Mouse (Mus musculus) hindbrain, embryonic 14.5 days (tissue): ENCODE measurements at regions not wholly inside any gene's neighbourhood (a gene's known extent, or its start where the extent isn't known, plus 50 kb on each side); places are given as distances from the start of the nearest gene placed in this dataset.

ENCODE experiments used
- ATAC-seq: fragments of 200-750 bp; cut with Nextera tagmentation; 2 replicates; pipeline ENCODE4 v1.8.0; 2017; ENCODE audit warnings: moderate number of reproducible peaks, mild to moderate bottlenecking, moderate TSS enrichment, moderate library complexity; ENCODE audit not compliant: low FRiP score
- DNase-seq: peaks from one replicate; pipeline ENCODE4 v3.0.0-alpha.2; 2015; ENCODE audit warnings: low spot score
- H3K27ac ChIP-seq: fragments of 300-500 bp; sonication (generic); 2 replicates; pipeline ENCODE4 v1.5.1; 2014; ENCODE audit warnings: mild to moderate bottlenecking, moderate library complexity
- H3K27me3 ChIP-seq: fragments of 300-500 bp; sonication (generic); 2 replicates; pipeline ENCODE4 v1.6.1; 2014; ENCODE audit warnings: mild to moderate bottlenecking, low read length, mixed read lengths; ENCODE audit not compliant: control insufficient read depth, insufficient read depth
- H3K36me3 ChIP-seq: fragments of 300-500 bp; sonication (generic); replicated peaks from 2 replicates; pipeline ENCODE4 v1.6.1; 2014; ENCODE audit not compliant: control insufficient read depth, insufficient read depth
- H3K4me1 ChIP-seq: fragments of 300-500 bp; sonication (generic); replicated peaks from 2 replicates; pipeline ENCODE4 v1.6.1; 2014; ENCODE audit warnings: antibody characterized with exemption, low read length, mixed read lengths; ENCODE audit not compliant: control insufficient read depth, insufficient read depth
- H3K4me2 ChIP-seq: fragments of 300-500 bp; sonication (generic); replicated peaks from 2 replicates; pipeline ENCODE4 v1.6.1; 2014; ENCODE audit warnings: mild to moderate bottlenecking, moderate library complexity
- H3K4me3 ChIP-seq: fragments of 300-500 bp; sonication (generic); replicated peaks from 2 replicates; pipeline ENCODE4 v1.5.1; 2014; ENCODE audit warnings: mild to moderate bottlenecking, low read length
- H3K9ac ChIP-seq: fragments of 300-500 bp; sonication (generic); 2 replicates; pipeline ENCODE4 v1.6.1; 2014
- H3K9me3 ChIP-seq: fragments of 300-500 bp; sonication (generic); 2 replicates; pipeline ENCODE4 v1.6.1; 2016; ENCODE audit warnings: low read length; ENCODE audit not compliant: control insufficient read depth
- WGBS: fragments of 180-500 bp; shearing (Covaris S2); extraction: QIAGEN DNeasy Blood & Tissue Kit; methylation state at CpG from one replicate; pipeline ENCODE4 v1.1.7; 2014; 5-methylcytosine and 5-hydroxymethylcytosine counted together

DNA sequence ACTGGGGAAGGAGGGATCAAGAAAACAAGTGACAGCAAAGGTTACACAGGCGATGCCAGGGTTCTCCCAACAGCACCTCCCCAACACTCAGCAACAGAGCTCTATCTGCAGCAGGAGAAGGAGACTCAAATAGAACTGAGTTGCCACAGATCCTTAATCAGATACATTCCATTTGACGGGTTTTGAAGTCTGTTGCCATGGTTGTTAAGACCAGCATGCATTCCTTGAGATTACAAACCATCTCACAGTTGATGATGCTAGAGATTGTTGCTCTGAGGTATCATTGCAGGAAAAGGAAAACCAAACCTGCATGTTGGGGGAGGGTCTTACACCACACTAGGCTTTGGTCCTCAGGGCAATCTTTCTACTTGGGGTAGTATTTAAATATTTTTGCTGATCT is 78.8 kb upstream of the Zfp462 start:
- no peak for ATAC-seq
- no peaks in the 10 kb centered on the region for H3K27me3 ChIP-seq
- DNase-seq, result no peak
- no peaks in the 10 kb centered on the region for H3K9me3 ChIP-seq
- 42% methylated on average over 2 of the region's 2 CpGs for WGBS
- H3K4me2 ChIP-seq, result no peak overlapping the region
- no peak overlapping the region for H3K27ac ChIP-seq
- H3K4me1 ChIP-seq, result no peaks in the 10 kb centered on the region
- no peak overlapping the region for H3K4me3 ChIP-seq
- no peak overlapping the region for H3K9ac ChIP-seq
- H3K36me3 ChIP-seq, result no peaks in the 10 kb centered on the region

DNA sequence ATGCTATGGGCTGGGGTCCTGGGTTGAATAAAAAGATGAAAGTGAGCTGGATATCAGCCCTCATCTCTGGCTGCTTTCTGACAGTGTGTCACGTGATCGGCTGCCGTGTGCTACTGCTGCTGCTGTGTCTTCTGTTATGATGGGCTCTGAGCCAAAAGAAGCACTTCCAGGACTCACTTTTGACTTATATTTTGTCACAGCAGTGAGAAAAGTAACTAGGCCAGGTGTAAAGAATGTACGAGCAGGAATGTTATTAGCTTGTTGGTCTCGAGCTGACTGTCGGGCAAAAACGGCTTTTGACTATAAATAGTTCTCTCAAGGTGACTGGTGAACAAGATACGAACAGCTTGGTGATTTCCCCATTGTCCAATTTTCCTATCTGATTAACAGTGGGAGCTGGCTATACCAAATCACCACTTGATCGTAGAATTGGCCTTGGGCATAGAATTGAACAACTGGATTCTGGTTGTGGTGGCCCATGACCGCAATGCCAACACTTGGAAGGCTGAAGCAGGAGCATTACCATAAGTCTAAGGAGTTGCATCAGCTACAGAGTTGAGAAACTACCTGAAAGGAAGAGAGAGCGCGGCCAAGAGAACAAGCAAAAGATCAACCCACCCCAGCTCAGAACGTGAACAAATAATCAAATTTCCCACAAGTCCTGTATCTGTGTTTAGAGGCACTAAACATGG is 70.6 kb upstream of the Zfp462 start:
- H3K9ac ChIP-seq, result no peak overlapping the region
- H3K27me3 ChIP-seq, result no peaks in the 10 kb centered on the region
- no peaks in the 10 kb centered on the region for H3K9me3 ChIP-seq
- no peak overlapping the region for H3K27ac ChIP-seq
- no peak overlapping the region for H3K4me3 ChIP-seq
- no peak overlapping the region for H3K4me2 ChIP-seq
- ATAC-seq (no peak), DNase-seq (no peak)
- no peaks in the 10 kb centered on the region for H3K36me3 ChIP-seq
- no peaks in the 10 kb centered on the region for H3K4me1 ChIP-seq
- 87% methylated on average over 13 of the region's 13 CpGs for WGBS

DNA sequence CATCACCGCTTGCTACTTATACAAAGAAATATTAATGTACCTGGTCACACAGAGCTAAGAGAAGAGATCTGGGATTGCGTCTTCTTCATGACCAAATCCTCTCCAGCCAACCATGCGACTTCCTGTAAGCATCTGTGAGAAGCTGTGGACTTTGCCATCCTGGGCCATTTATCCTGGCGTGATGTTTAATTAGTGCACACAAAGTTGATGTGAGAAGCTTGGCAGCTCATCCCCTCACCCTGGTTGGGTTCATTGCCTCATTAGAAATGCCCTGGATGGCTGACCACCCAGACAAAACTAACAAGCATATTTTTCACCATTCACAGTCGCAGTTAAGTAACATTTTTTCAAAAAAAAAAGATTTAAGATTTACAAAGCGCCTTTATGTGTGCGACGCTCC is 69.3 kb upstream of the Zfp462 start:
- ATAC-seq (no peak), DNase-seq (no peak)
- Histone ChIP-seq H3K4me3 (no peak overlapping the region), H3K4me1 (no peaks in the 10 kb centered on the region), H3K9ac (no peak overlapping the region), H3K4me2 (no peak overlapping the region), H3K36me3 (no peaks in the 10 kb centered on the region), H3K27ac (no peak overlapping the region), H3K27me3 (no peaks in the 10 kb centered on the region), H3K9me3 (no peaks in the 10 kb centered on the region)
- 92% methylated on average over 8 of the region's 8 CpGs for WGBS

DNA sequence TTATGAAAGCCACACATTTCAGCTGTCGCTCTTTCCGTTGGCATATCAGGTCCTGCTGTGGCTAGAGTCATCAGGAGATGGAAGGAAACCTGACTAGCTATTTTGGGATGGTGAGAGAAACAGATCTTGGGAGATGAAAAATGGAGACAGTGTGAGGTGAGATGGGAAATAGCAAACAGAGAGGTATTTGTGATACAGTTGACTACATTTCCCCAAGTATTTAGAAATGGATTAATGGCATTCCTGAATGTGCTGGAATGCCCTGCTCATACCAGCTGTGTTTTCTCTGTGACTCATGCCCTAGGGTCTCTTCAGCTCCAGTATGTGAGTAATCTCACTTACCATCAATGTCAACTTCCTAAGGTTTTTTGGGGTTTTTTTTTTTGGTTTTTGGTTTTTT is 67.5 kb upstream of the Zfp462 start:
- WGBS, result 76% methylated on average over 2 of the region's 2 CpGs

DNA sequence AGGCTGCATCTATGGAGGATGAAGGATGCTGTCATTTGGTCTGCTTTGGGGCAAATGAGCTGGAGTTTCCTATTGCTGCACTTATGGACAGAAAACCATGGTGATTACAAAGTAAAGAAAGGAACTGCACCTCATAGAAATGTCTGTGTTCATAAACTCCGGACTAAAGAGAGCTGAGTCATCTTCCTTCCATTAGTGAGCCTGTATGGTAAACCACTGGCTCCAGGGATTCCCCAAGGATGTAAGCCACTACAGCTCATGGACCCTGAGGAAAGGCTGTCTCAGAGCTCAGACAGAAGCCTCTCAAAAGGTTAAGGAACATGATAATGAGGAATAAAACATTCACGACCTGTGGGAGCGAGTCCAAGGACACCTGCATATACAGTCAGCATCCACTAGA is 66.3 kb upstream of the Zfp462 start:
- Histone ChIP-seq H3K9ac (no peak overlapping the region), H3K4me3 (no peak overlapping the region), H3K9me3 (no peaks in the 10 kb centered on the region), H3K4me1 (no peaks in the 10 kb centered on the region), H3K27ac (no peak overlapping the region), H3K36me3 (no peaks in the 10 kb centered on the region), H3K4me2 (no peak overlapping the region), H3K27me3 (no peaks in the 10 kb centered on the region)
- DNase-seq (no peak), ATAC-seq (no peak)
- WGBS, result 81% methylated on average over 3 of the region's 3 CpGs

More for the DNA sequence above, 67.5 kb upstream of the Zfp462 start:
- Histone ChIP-seq H3K9ac (no peak overlapping the region), H3K27ac (no peak overlapping the region), H3K36me3 (no peaks in the 10 kb centered on the region), H3K9me3 (no peaks in the 10 kb centered on the region), H3K4me2 (no peak overlapping the region), H3K4me1 (no peaks in the 10 kb centered on the region), H3K4me3 (no peak overlapping the region), H3K27me3 (no peaks in the 10 kb centered on the region)
- DNase-seq (no peak), ATAC-seq (no peak)

DNA sequence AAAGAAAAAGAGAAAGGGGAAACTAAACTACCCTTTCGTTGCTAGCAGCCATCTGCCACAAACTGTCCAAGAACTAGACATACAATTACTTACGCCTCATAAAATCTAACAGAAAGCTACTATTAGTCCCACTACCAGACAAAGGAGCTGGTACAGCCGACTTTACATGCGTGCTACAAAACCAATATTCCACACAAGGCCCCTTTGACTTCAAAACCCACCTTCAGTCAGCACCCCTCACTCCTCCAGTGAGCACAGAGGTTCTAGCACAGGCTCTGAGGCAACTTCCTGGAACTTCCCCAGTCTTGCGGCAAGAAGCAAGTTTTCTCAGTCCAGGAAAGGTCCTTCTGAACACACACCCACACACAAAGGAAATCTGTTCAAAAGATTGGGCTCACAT is 51.6 kb upstream of the Zfp462 start:
- no peak overlapping the region for H3K27ac ChIP-seq
- no peak overlapping the region for H3K9ac ChIP-seq
- no peaks in the 10 kb centered on the region for H3K27me3 ChIP-seq
- H3K4me2 ChIP-seq, result no peak overlapping the region
- no peaks in the 10 kb centered on the region for H3K9me3 ChIP-seq
- 0 out of 2 replicates have a peak, but pooled peaks cover 2% of the 10 kb centered on the region for H3K4me1 ChIP-seq
- ATAC-seq (no peak), DNase-seq (no peak)
- H3K4me3 ChIP-seq, result no peak overlapping the region
- WGBS, result 49% methylated on average over 5 of the region's 5 CpGs
- no peaks in the 10 kb centered on the region for H3K36me3 ChIP-seq
